Mouse (Mus musculus): ENCODE data around the gene 1700022I11Rik. TPM values are rescaled to one million over a fixed set of nuclear protein-coding genes. Genes with fewer than 3 reads are reported as not detected.

1700022I11Rik gene
- polyA plus RNA-seq (2014; fragmentation: Illumina TruSeq; extraction: RNeasy Lipid Tissue Mini Kit (QIAGEN cat#74804)), result not detected

GRCm38 (mm10) chr4:42969304-42969703, at the start of gene 1700022I11Rik:
TSS of gene 1700022I11Rik (plus strand) at chr4:42969604.

GRCm38 (mm10) chr4:42949676-42950051, 19.7 kb upstream of the 1700022I11Rik start, which contains the start of gene Dnajb5:
TSS of gene Dnajb5 (plus strand) at chr4:42949814.

GRCm38 (mm10) chr4:43000141-43000986, 31.0 kb downstream of the 1700022I11Rik start, which contains the start of gene Vcp:
TSS of gene Vcp (minus strand) at chr4:43000507.

GRCm38 (mm10) chr4:43010161-43011038, 41.0 kb downstream of the 1700022I11Rik start, which contains the start of gene Fancg:
TSS of gene Fancg (minus strand) at chr4:43010506.

GRCm38 (mm10) chr4:43025084-43025960, 55.9 kb downstream of the 1700022I11Rik start, which contains the start of gene Pigo:
TSS of gene Pigo (minus strand) at chr4:43025819.

GRCm38 (mm10) chr4:43031237-43031995, 62.0 kb downstream of the 1700022I11Rik start, which contains the start of gene Stoml2:
TSS of gene Stoml2 (minus strand) at chr4:43031710.

Other genes with a start within 250 kb of the 1700022I11Rik start
- not detected for gene 4930578G10Rik, start 234.1 kb upstream of the 1700022I11Rik start, polyA plus RNA-seq (2014; fragmentation: Illumina TruSeq; extraction: RNeasy Lipid Tissue Mini Kit (QIAGEN cat#74804))
- gene Ccl19, start 213.0 kb upstream of the 1700022I11Rik start, polyA plus RNA-seq (2014; fragmentation: Illumina TruSeq; extraction: RNeasy Lipid Tissue Mini Kit (QIAGEN cat#74804)), result not detected
- gene Ccl21a, start 195.6 kb upstream of the 1700022I11Rik start, polyA plus RNA-seq (2014; fragmentation: Illumina TruSeq; extraction: RNeasy Lipid Tissue Mini Kit (QIAGEN cat#74804)), result not detected
- gene Fam205a1, start 115.7 kb upstream of the 1700022I11Rik start, polyA plus RNA-seq (2014; fragmentation: Illumina TruSeq; extraction: RNeasy Lipid Tissue Mini Kit (QIAGEN cat#74804)), result not detected
- gene Gm12394, start 112.8 kb upstream of the 1700022I11Rik start, polyA plus RNA-seq (2014; fragmentation: Illumina TruSeq; extraction: RNeasy Lipid Tissue Mini Kit (QIAGEN cat#74804)), result not detected
- not detected for gene Fam205c, start 95.4 kb upstream of the 1700022I11Rik start, polyA plus RNA-seq (2014; fragmentation: Illumina TruSeq; extraction: RNeasy Lipid Tissue Mini Kit (QIAGEN cat#74804))
- 1.1 TPM for gene Phf24, start 52.9 kb upstream of the 1700022I11Rik start, polyA plus RNA-seq (2014; fragmentation: Illumina TruSeq; extraction: RNeasy Lipid Tissue Mini Kit (QIAGEN cat#74804))
- 0.83 TPM for gene Dnajb5, start 19.8 kb upstream of the 1700022I11Rik start, polyA plus RNA-seq (2014; fragmentation: Illumina TruSeq; extraction: RNeasy Lipid Tissue Mini Kit (QIAGEN cat#74804))
- 261 TPM for gene Vcp, start 30.9 kb downstream of the 1700022I11Rik start, polyA plus RNA-seq (2014; fragmentation: Illumina TruSeq; extraction: RNeasy Lipid Tissue Mini Kit (QIAGEN cat#74804))
- 4.3 TPM for gene Fancg, start 40.9 kb downstream of the 1700022I11Rik start, polyA plus RNA-seq (2014; fragmentation: Illumina TruSeq; extraction: RNeasy Lipid Tissue Mini Kit (QIAGEN cat#74804))
- 1.5 TPM for gene Pigo, start 56.2 kb downstream of the 1700022I11Rik start, polyA plus RNA-seq (2014; fragmentation: Illumina TruSeq; extraction: RNeasy Lipid Tissue Mini Kit (QIAGEN cat#74804))
- 24.2 TPM for gene Stoml2, start 62.1 kb downstream of the 1700022I11Rik start, polyA plus RNA-seq (2014; fragmentation: Illumina TruSeq; extraction: RNeasy Lipid Tissue Mini Kit (QIAGEN cat#74804))
- gene Fam214b, start 76.6 kb downstream of the 1700022I11Rik start, polyA plus RNA-seq (2014; fragmentation: Illumina TruSeq; extraction: RNeasy Lipid Tissue Mini Kit (QIAGEN cat#74804)), result 1.5 TPM
- gene Unc13b, start 89.3 kb downstream of the 1700022I11Rik start, polyA plus RNA-seq (2014; fragmentation: Illumina TruSeq; extraction: RNeasy Lipid Tissue Mini Kit (QIAGEN cat#74804)), result 18.7 TPM